19 mouse cellular contexts compared by ENCODE assay signal in the genomic region with DNA sequence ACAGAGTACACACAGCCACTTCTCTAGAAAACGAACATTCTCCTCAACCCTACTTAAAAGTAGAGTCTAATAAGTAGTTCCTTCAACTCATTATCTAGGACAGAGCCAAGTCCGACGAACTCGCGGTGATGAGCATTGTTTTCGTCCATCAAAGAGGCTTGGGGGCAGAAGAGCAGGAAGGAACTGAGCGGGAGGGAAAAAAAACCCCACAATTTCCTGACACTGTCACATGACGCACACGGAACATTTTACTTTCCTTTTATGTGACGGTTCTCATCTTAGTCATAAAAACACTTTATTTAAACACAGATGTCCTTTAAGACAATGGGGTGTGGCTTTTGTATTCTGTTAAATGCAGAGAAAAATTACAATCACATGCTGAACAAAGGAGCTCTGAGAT. TPM values are rescaled to one million over a fixed set of nuclear protein-coding genes. Genes with fewer than 3 reads are reported as not detected.
DNase-seq lines count a peak whose midpoint lies in the region; ATAC-seq and TF ChIP-seq lines count a peak whose summit lies in the region.
"Had no signal": no experiment of that assay in that cellular context is flagged by ENCODE, and none has a peak within 500 bp of the region (broad histone marks: within the 10 kb centered on the region; RNA-seq: fewer than 3 reads in every experiment).

No protein-coding gene starts in this region.

- no peak for TF ChIP-seq POLR2A in heart, adult 2 months (IDR thresholded peaks at IDR 0.05; ENCODE audit: insufficient read depth, low read depth, low read length)
- no peak for TF ChIP-seq POLR2A in spleen, adult 2 months (IDR thresholded peaks at IDR 0.05; ENCODE audit: low read depth, low read length)
- no peak for TF ChIP-seq POLR2A in bone marrow macrophage, adult 2 months (IDR thresholded peaks at IDR 0.05; ENCODE audit: borderline replicate concordance, low read depth, low read length)

- TF ChIP-seq EP300 in heart, adult 2 months (IDR thresholded peaks at IDR 0.05; ENCODE audit: insufficient read depth, low read depth, low read length) = no peak

- H3K9me3 ChIP-seq in heart, embryonic 12.5 days (replicated peaks) = no peaks in the 10 kb centered on the region
- H3K9me3 ChIP-seq: kidney, embryonic 15.5 days; midbrain, embryonic 13.5 days; neural tube, embryonic 15.5 days had no signal

- no peak for TF ChIP-seq CTCF in heart, adult 2 months (IDR thresholded peaks at IDR 0.05)
- TF ChIP-seq CTCF in spleen, adult 2 months (IDR thresholded peaks at IDR 0.05; ENCODE audit: extremely low read depth, insufficient read depth, insufficient read length, insufficient replicate concordance) = no peak
- no peak for TF ChIP-seq CTCF in bone marrow macrophage, adult 2 months (IDR thresholded peaks at IDR 0.05; ENCODE audit: low read depth, low read length)

- 52% methylated on average over 10 of the region's 10 CpGs for WGBS in heart, adult 2 months
- 74% methylated on average over 10 of the region's 10 CpGs for WGBS in heart, embryonic 12.5 days
- 31% methylated on average over 10 of the region's 10 CpGs for WGBS in spleen, adult 2 months

- no peaks in the 10 kb centered on the region for H3K36me3 ChIP-seq in heart, adult 2 months (ENCODE audit: control insufficient read depth, insufficient read depth, low read length)
- no peaks in the 10 kb centered on the region for H3K36me3 ChIP-seq in heart, embryonic 12.5 days
- no peaks in the 10 kb centered on the region for H3K36me3 ChIP-seq in spleen, adult 2 months (ENCODE audit: control insufficient read depth, insufficient read depth, low read length)
- H3K36me3 ChIP-seq: heart, embryonic 13.5 days; kidney, embryonic 15.5 days; midbrain, embryonic 13.5 days; neural tube, embryonic 15.5 days had no signal

- no peak overlapping the region for H3K9ac ChIP-seq in heart, adult 2 months (ENCODE audit: low read depth, low read length)
- H3K9ac ChIP-seq in heart, embryonic 12.5 days = no peak overlapping the region
- H3K9ac ChIP-seq: heart, embryonic 13.5 days; kidney, embryonic 15.5 days had no signal

- peaks cover 3% of the 10 kb centered on the region; the same call in 1 of the 2 replicates for H3K4me1 ChIP-seq in heart, adult 2 months (ENCODE audit: control insufficient read depth, insufficient read depth, low read length)
- H3K4me1 ChIP-seq in heart, embryonic 12.5 days (replicated peaks) = peaks cover 5% of the 10 kb centered on the region
- H3K4me1 ChIP-seq in spleen, adult 2 months (ENCODE audit: control insufficient read depth, insufficient read depth, insufficient read length) = peaks cover 9% of the 10 kb centered on the region; the same call in 1 of the 2 replicates
- H3K4me1 ChIP-seq in bone marrow macrophage, adult 2 months (ENCODE audit: control insufficient read depth, insufficient read depth, low read length) = peaks cover 4% of the 10 kb centered on the region

- H3K27me3 ChIP-seq in heart, adult 2 months (ENCODE audit: control insufficient read depth, insufficient read depth, low read length) = no peaks in the 10 kb centered on the region
- peaks cover 28% of the 10 kb centered on the region for H3K27me3 ChIP-seq in heart, embryonic 12.5 days (replicated peaks)
- no peaks in the 10 kb centered on the region for H3K27me3 ChIP-seq in spleen, adult 2 months (ENCODE audit: control insufficient read depth, insufficient read depth, low read length)
- H3K27me3 ChIP-seq: neural tube, embryonic 15.5 days had no signal

- H3K27ac ChIP-seq in heart, adult 2 months = peak overlapping the region; percentile 54
- no peak overlapping the region for H3K27ac ChIP-seq in heart, embryonic 12.5 days (ENCODE audit: poor library complexity, severe bottlenecking)
- H3K27ac ChIP-seq in spleen, adult 2 months (ENCODE audit: insufficient read depth, low read length) = peak overlapping the region; percentile 34
- H3K27ac ChIP-seq in bone marrow macrophage, adult 2 months (ENCODE audit: insufficient read depth, low read depth, low read length) = 0 out of 2 replicates have a peak overlapping the region, but pooled peaks have one; percentile 15
- H3K27ac ChIP-seq: heart, embryonic 13.5 days; kidney, embryonic 15.5 days; macrophage; stomach, postnatal 0 days had no signal

- no peak for ATAC-seq in heart, embryonic 12.5 days (ENCODE audit: insufficient number of reproducible peaks, low FRiP score)
- peak; percentile 41; the same call in 1 of the 2 replicates for ATAC-seq in neutrophil, adult 5-6 weeks (ENCODE audit: extremely low read depth, insufficient number of reproducible peaks, low FRiP score, poor library complexity, severe bottlenecking)
- ATAC-seq: midbrain, embryonic 13.5 days had no signal

- no peak overlapping the region for H3K4me2 ChIP-seq in heart, embryonic 12.5 days

- no peak overlapping the region; the same call in 1 of the 2 replicates for H3K4me3 ChIP-seq in heart, adult 2 months
- no peak overlapping the region for H3K4me3 ChIP-seq in heart, embryonic 12.5 days
- H3K4me3 ChIP-seq in spleen, adult 2 months (ENCODE audit: extremely low read depth, insufficient read depth, insufficient read length) = no peak overlapping the region
- no peak overlapping the region for H3K4me3 ChIP-seq in bone marrow macrophage, adult 2 months (ENCODE audit: insufficient read depth, low read length)
- H3K4me3 ChIP-seq: heart, embryonic 13.5 days; midbrain, embryonic 13.5 days; neural tube, embryonic 15.5 days had no signal

- H3K79me2 ChIP-seq in heart, adult 2 months (replicated peaks; ENCODE audit: control insufficient read depth, insufficient read depth, low read length) = no peaks in the 10 kb centered on the region

- intact Hi-C loops in heart, adult 2 months (cut with DNase I) = no loop called here

- DNase-seq in heart, adult 2 months = no peak
- peak in 1 of 2 experiments; percentile 75 for DNase-seq in spleen, adult 2 months (ENCODE audit: low read depth in 1 of 2, low spot score in 2 of 2)
- DNase-seq in spleen, postnatal 4 days (ENCODE audit: low spot score in 2 of 2) = no peak
- DNase-seq in embryo, embryonic 9.5 days (ENCODE audit: extremely low spot score) = no peak
- DNase-seq in right cerebral cortex, postnatal 4 days = no peak
- DNase-seq: adrenal gland, postnatal 14 days; cerebellum, adult 9-10 months; gastrocnemius, postnatal 14 days; liver; thymus, postnatal 14 days had no signal

RNA-seq across cellular contexts. Expression of a gene that starts 34.7 kb away (rescaled TPM):
- 1 to 10 TPM; 1.8 to 1.9 TPM for total RNA-seq in heart, adult 2 months (2021)
- polyA plus RNA-seq in heart, adult 2 months (2012; rRNA removed) = 0.61 and 0.91 TPM in 2 replicates
- polyA plus RNA-seq in heart, embryonic 12.5 days (2016; fragmentation: Nextera tagmentation; extraction: Ambion mirVana) = 1.3 and 1.4 TPM in 2 replicates
- polyA plus RNA-seq in spleen, adult 2 months (2012; rRNA removed) = 0.78 and 1.3 TPM in 2 replicates
- 1.2 and 1.3 TPM in 2 replicates for polyA plus RNA-seq in bone marrow macrophage, adult 2 months (2012; ENCODE audit: insufficient read depth, insufficient read length, missing spikeins)
- 0.93 and 1.4 TPM in 2 replicates for total RNA-seq in neutrophil, adult 5-6 weeks (2017)

RNA-seq across cellular contexts. Expression of a gene that starts 48.5 kb away (rescaled TPM):
- total RNA-seq in heart, adult 2 months (2021) = 10 to 100 TPM; 82.1 to 92.2 TPM
- 45.5 and 55.9 TPM in 2 replicates for polyA plus RNA-seq in heart, adult 2 months (2012; rRNA removed)
- 40.2 and 40.3 TPM in 2 replicates for polyA plus RNA-seq in heart, embryonic 12.5 days (2016; fragmentation: Nextera tagmentation; extraction: Ambion mirVana)
- 66.8 and 181 TPM in 2 replicates for polyA plus RNA-seq in spleen, adult 2 months (2012; rRNA removed)
- 302 and 313 TPM in 2 replicates for polyA plus RNA-seq in bone marrow macrophage, adult 2 months (2012; ENCODE audit: insufficient read depth, insufficient read length, missing spikeins)
- total RNA-seq in neutrophil, adult 5-6 weeks (2017) = 92.6 and 96.6 TPM in 2 replicates
